Mouse (Mus musculus): ENCODE measurements at regions not wholly inside any gene's neighbourhood (a gene's known extent, or its start where the extent isn't known, plus 50 kb on each side); places are given as distances from the start of the nearest gene placed in this dataset.

- H3K4me3 ChIP-seq (ENCODE audit: low read depth, low read length): no peak overlapping the region
- H3K4me2 ChIP-seq (ENCODE audit: low read depth, low read length, severe bottlenecking): no peak overlapping the region
- H3K9me3 ChIP-seq (ENCODE audit: control insufficient read depth, low read length): no peaks in the 10 kb centered on the region
- no peak overlapping the region for H3K9ac ChIP-seq (ENCODE audit: low read length)
- H3K27me3 ChIP-seq (ENCODE audit: control insufficient read depth, insufficient read depth, low read length): no peaks in the 10 kb centered on the region
- H3K36me3 ChIP-seq (ENCODE audit: control insufficient read depth, insufficient read depth, low read length): no peaks in the 10 kb centered on the region
- 68% methylated on average over 5 of the region's 5 CpGs for WGBS
- H3K27ac ChIP-seq (ENCODE audit: low read depth, low read length): no peak overlapping the region
- H3K4me1 ChIP-seq (replicated peaks; ENCODE audit: control insufficient read depth, insufficient read depth, low read length): no peaks in the 10 kb centered on the region
- no peak for DNase-seq (ENCODE audit: low spot score)
- ATAC-seq (replicated peaks; ENCODE audit: low FRiP score): no peak
These were observed 141.3 kb upstream of the Nlrp1b start for GRCm38 (mm10) chr11:71371871-71372270.

GRCm38 (mm10) chr11:71375132-71375531 is 144.6 kb upstream of the Nlrp1b start:
- Histone ChIP-seq H3K4me3 (ENCODE audit: low read depth, low read length) (no peak overlapping the region), H3K9me3 (ENCODE audit: control insufficient read depth, low read length) (no peaks in the 10 kb centered on the region), H3K27me3 (ENCODE audit: control insufficient read depth, insufficient read depth, low read length) (no peaks in the 10 kb centered on the region), H3K4me1 (replicated peaks; ENCODE audit: control insufficient read depth, insufficient read depth, low read length) (no peaks in the 10 kb centered on the region), H3K27ac (ENCODE audit: low read depth, low read length) (no peak overlapping the region), H3K9ac (ENCODE audit: low read length) (no peak overlapping the region), H3K36me3 (ENCODE audit: control insufficient read depth, insufficient read depth, low read length) (no peaks in the 10 kb centered on the region), H3K4me2 (ENCODE audit: low read depth, low read length, severe bottlenecking) (no peak overlapping the region)
- WGBS: 70% methylated on average over 5 of the region's 5 CpGs
- ATAC-seq (replicated peaks; ENCODE audit: low FRiP score) (no peak), DNase-seq (ENCODE audit: low spot score) (no peak)

GRCm38 (mm10) chr11:71388411-71388810 is 157.9 kb upstream of the Nlrp1b start:
- Histone ChIP-seq H3K4me2 (ENCODE audit: low read depth, low read length, severe bottlenecking) (no peak overlapping the region), H3K4me3 (ENCODE audit: low read depth, low read length) (no peak overlapping the region), H3K27me3 (ENCODE audit: control insufficient read depth, insufficient read depth, low read length) (no peaks in the 10 kb centered on the region), H3K36me3 (ENCODE audit: control insufficient read depth, insufficient read depth, low read length) (no peaks in the 10 kb centered on the region), H3K9me3 (ENCODE audit: control insufficient read depth, low read length) (no peaks in the 10 kb centered on the region), H3K27ac (ENCODE audit: low read depth, low read length) (no peak overlapping the region), H3K9ac (ENCODE audit: low read length) (no peak overlapping the region), H3K4me1 (replicated peaks; ENCODE audit: control insufficient read depth, insufficient read depth, low read length) (no peaks in the 10 kb centered on the region; the same call in 1 of the 2 replicates)
- no peak for DNase-seq (ENCODE audit: low spot score)
- ATAC-seq (replicated peaks; ENCODE audit: low FRiP score): no peak
- WGBS: 84% methylated on average over 4 of the region's 4 CpGs

- H3K9me3 ChIP-seq (ENCODE audit: control insufficient read depth, low read length): no peaks in the 10 kb centered on the region
- ATAC-seq (replicated peaks; ENCODE audit: low FRiP score): peak; percentile 61
- no peak overlapping the region for H3K9ac ChIP-seq (ENCODE audit: low read length)
- 0 out of 2 replicates have a peak overlapping the region, but pooled peaks have one; percentile 8 for H3K4me2 ChIP-seq (ENCODE audit: low read depth, low read length, severe bottlenecking)
- H3K36me3 ChIP-seq (ENCODE audit: control insufficient read depth, insufficient read depth, low read length): no peaks in the 10 kb centered on the region
- WGBS: 18% methylated on average over 7 of the region's 7 CpGs
- no peaks in the 10 kb centered on the region; the same call in 1 of the 2 replicates for H3K4me1 ChIP-seq (replicated peaks; ENCODE audit: control insufficient read depth, insufficient read depth, low read length)
- no peak overlapping the region for H3K4me3 ChIP-seq (ENCODE audit: low read depth, low read length)
- DNase-seq (ENCODE audit: low spot score): peak; percentile 67
- H3K27ac ChIP-seq (ENCODE audit: low read depth, low read length): no peak overlapping the region
- no peaks in the 10 kb centered on the region for H3K27me3 ChIP-seq (ENCODE audit: control insufficient read depth, insufficient read depth, low read length)
These were observed 159.1 kb upstream of the Nlrp1b start for GRCm38 (mm10) chr11:71389659-71390058.

- H3K27ac ChIP-seq (ENCODE audit: low read depth, low read length): no peak overlapping the region; the same call in 1 of the 2 replicates
- DNase-seq (ENCODE audit: low spot score): no peak
These were observed 159.6 kb upstream of the Nlrp1b start for GRCm38 (mm10) chr11:71390151-71390550.

GRCm38 (mm10) chr11:71390616-71391015 is 160.1 kb upstream of the Nlrp1b start:
- no peak overlapping the region for H3K4me3 ChIP-seq (ENCODE audit: low read depth, low read length)
- ATAC-seq (replicated peaks; ENCODE audit: low FRiP score) (no peak), DNase-seq (ENCODE audit: low spot score) (no peak)
- H3K4me2 ChIP-seq (ENCODE audit: low read depth, low read length, severe bottlenecking): no peak overlapping the region
- no peak overlapping the region for H3K27ac ChIP-seq (ENCODE audit: low read depth, low read length)
- WGBS: 81% methylated on average over 3 of the region's 3 CpGs
- H3K9ac ChIP-seq (ENCODE audit: low read length): no peak overlapping the region
- no peaks in the 10 kb centered on the region; the same call in 1 of the 2 replicates for H3K4me1 ChIP-seq (replicated peaks; ENCODE audit: control insufficient read depth, insufficient read depth, low read length)
- no peaks in the 10 kb centered on the region for H3K36me3 ChIP-seq (ENCODE audit: control insufficient read depth, insufficient read depth, low read length)
- no peaks in the 10 kb centered on the region for H3K27me3 ChIP-seq (ENCODE audit: control insufficient read depth, insufficient read depth, low read length)
- H3K9me3 ChIP-seq (ENCODE audit: control insufficient read depth, low read length): no peaks in the 10 kb centered on the region

More at GRCm38 (mm10) chr11:71390151-71390550, 159.6 kb upstream of the Nlrp1b start:
- no peak overlapping the region for H3K9ac ChIP-seq (ENCODE audit: low read length)
- 68% methylated on average over 3 of the region's 3 CpGs for WGBS
- no peak for ATAC-seq (replicated peaks; ENCODE audit: low FRiP score)
- no peaks in the 10 kb centered on the region; the same call in 1 of the 2 replicates for H3K4me1 ChIP-seq (replicated peaks; ENCODE audit: control insufficient read depth, insufficient read depth, low read length)
- no peak overlapping the region for H3K4me2 ChIP-seq (ENCODE audit: low read depth, low read length, severe bottlenecking)
- no peaks in the 10 kb centered on the region for H3K27me3 ChIP-seq (ENCODE audit: control insufficient read depth, insufficient read depth, low read length)
- H3K4me3 ChIP-seq (ENCODE audit: low read depth, low read length): no peak overlapping the region
- H3K36me3 ChIP-seq (ENCODE audit: control insufficient read depth, insufficient read depth, low read length): no peaks in the 10 kb centered on the region
- no peaks in the 10 kb centered on the region for H3K9me3 ChIP-seq (ENCODE audit: control insufficient read depth, low read length)

DNA sequence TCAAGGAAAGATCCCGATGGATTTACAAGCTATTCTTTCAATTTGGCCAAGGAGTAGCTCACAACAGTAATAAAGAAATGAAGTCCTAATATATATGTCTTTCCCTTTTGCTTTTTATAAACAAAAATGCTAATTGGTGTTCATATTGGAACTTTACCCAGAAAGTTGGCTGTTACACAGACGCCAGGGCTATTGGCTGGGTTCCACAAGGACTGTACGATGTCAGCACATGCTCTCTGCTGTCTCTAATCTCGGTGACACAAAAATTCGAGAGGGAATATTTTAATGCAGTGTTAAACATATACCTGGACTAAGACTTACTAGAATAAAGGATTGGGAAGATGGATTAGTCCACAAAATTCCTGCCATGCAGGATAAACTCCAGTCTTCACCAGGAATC is 162.9 kb upstream of the Nlrp1b start:
- Histone ChIP-seq H3K9me3 (ENCODE audit: control insufficient read depth, low read length) (no peaks in the 10 kb centered on the region), H3K4me1 (replicated peaks; ENCODE audit: control insufficient read depth, insufficient read depth, low read length) (no peaks in the 10 kb centered on the region; the same call in 1 of the 2 replicates), H3K36me3 (ENCODE audit: control insufficient read depth, insufficient read depth, low read length) (no peaks in the 10 kb centered on the region), H3K27ac (ENCODE audit: low read depth, low read length) (no peak overlapping the region), H3K9ac (ENCODE audit: low read length) (no peak overlapping the region), H3K4me3 (ENCODE audit: low read depth, low read length) (no peak overlapping the region), H3K27me3 (ENCODE audit: control insufficient read depth, insufficient read depth, low read length) (no peaks in the 10 kb centered on the region), H3K4me2 (ENCODE audit: low read depth, low read length, severe bottlenecking) (no peak overlapping the region)
- DNase-seq (ENCODE audit: low spot score): no peak
- no peak for ATAC-seq (replicated peaks; ENCODE audit: low FRiP score)
- 91% methylated on average over 5 of the region's 5 CpGs for WGBS

- Histone ChIP-seq H3K4me1 (replicated peaks; ENCODE audit: control insufficient read depth, insufficient read depth, low read length) (no peaks in the 10 kb centered on the region), H3K27me3 (ENCODE audit: control insufficient read depth, insufficient read depth, low read length) (no peaks in the 10 kb centered on the region), H3K36me3 (ENCODE audit: control insufficient read depth, insufficient read depth, low read length) (no peaks in the 10 kb centered on the region), H3K9ac (ENCODE audit: low read length) (no peak overlapping the region), H3K9me3 (ENCODE audit: control insufficient read depth, low read length) (no peaks in the 10 kb centered on the region), H3K4me2 (ENCODE audit: low read depth, low read length, severe bottlenecking) (no peak overlapping the region), H3K27ac (ENCODE audit: low read depth, low read length) (no peak overlapping the region), H3K4me3 (ENCODE audit: low read depth, low read length) (no peak overlapping the region)
- ATAC-seq (replicated peaks; ENCODE audit: low FRiP score) (no peak), DNase-seq (ENCODE audit: low spot score) (no peak)
- WGBS: 70% methylated on average over 4 of the region's 4 CpGs
These were observed 164.5 kb upstream of the Nlrp1b start for GRCm38 (mm10) chr11:71395023-71395422.

- Histone ChIP-seq H3K9me3 (ENCODE audit: control insufficient read depth, low read length) (no peaks in the 10 kb centered on the region), H3K9ac (ENCODE audit: low read length) (no peak overlapping the region), H3K27ac (ENCODE audit: low read depth, low read length) (no peak overlapping the region), H3K27me3 (ENCODE audit: control insufficient read depth, insufficient read depth, low read length) (no peaks in the 10 kb centered on the region), H3K4me2 (ENCODE audit: low read depth, low read length, severe bottlenecking) (no peak overlapping the region), H3K4me3 (ENCODE audit: low read depth, low read length) (no peak overlapping the region), H3K36me3 (ENCODE audit: control insufficient read depth, insufficient read depth, low read length) (no peaks in the 10 kb centered on the region), H3K4me1 (replicated peaks; ENCODE audit: control insufficient read depth, insufficient read depth, low read length) (no peaks in the 10 kb centered on the region)
- no peak for DNase-seq (ENCODE audit: low spot score)
- ATAC-seq (replicated peaks; ENCODE audit: low FRiP score): no peak
- WGBS: 50% methylated on average over 1 of the region's 1 CpGs
These were observed 165.1 kb upstream of the Nlrp1b start for GRCm38 (mm10) chr11:71395631-71396030.

All from forebrain, embryonic 11.5 days (tissue).